In genomic region chr17:40430446-40430845, GRCm38 (mm10) we compare ENCODE assay signal across 16 mouse cellular contexts.
DNase-seq lines count a peak whose midpoint lies in the region; ATAC-seq and TF ChIP-seq lines count a peak whose summit lies in the region.
"Had no signal": no experiment of that assay in that cellular context is flagged by ENCODE, and none has a peak within 500 bp of the region (broad histone marks: within the 10 kb centered on the region; RNA-seq: fewer than 3 reads in every experiment).

No protein-coding gene starts in this region.

- no peak overlapping the region for H3K4me3 ChIP-seq in forebrain, embryonic 12.5 days (replicated peaks)
- H3K4me3 ChIP-seq in forebrain, embryonic 10.5 days = no peak overlapping the region
- H3K4me3 ChIP-seq in layer of hippocampus, adult 2 months = no peak overlapping the region
- no peak overlapping the region for H3K4me3 ChIP-seq in neural tube, embryonic 15.5 days (replicated peaks)
- H3K4me3 ChIP-seq: heart, embryonic 13.5 days; midbrain, embryonic 10.5 days had no signal

- no peaks in the 10 kb centered on the region for H3K9me3 ChIP-seq in forebrain, embryonic 12.5 days
- H3K9me3 ChIP-seq in forebrain, embryonic 10.5 days = no peaks in the 10 kb centered on the region
- H3K9me3 ChIP-seq in neural tube, embryonic 15.5 days (replicated peaks) = no peaks in the 10 kb centered on the region
- H3K9me3 ChIP-seq: heart, embryonic 13.5 days; midbrain, embryonic 10.5 days had no signal

- H3K4me2 ChIP-seq in forebrain, embryonic 12.5 days = no peak overlapping the region
- H3K4me2 ChIP-seq in neural tube, embryonic 15.5 days = no peak overlapping the region
- H3K4me2 ChIP-seq: heart, embryonic 13.5 days had no signal

- DNase-seq in forebrain, embryonic 10.5 days (ENCODE audit: extremely low spot score, low spot score) = no peak
- peak in 1 of 2 experiments; percentile 12 for DNase-seq in layer of hippocampus, adult 2 months (ENCODE audit: low spot score in 2 of 2)
- no peak for DNase-seq in layer of hippocampus, adult 9-10 months (ENCODE audit: low spot score)
- DNase-seq in ES-CJ7 (ENCODE audit: low read depth, low spot score) = peak; percentile 9
- peak; percentile 17 for DNase-seq in embryo, embryonic 10.5 days (ENCODE audit: low spot score)
- DNase-seq in ovary, postnatal 14 days (ENCODE audit: low spot score) = no peak
- DNase-seq: adrenal gland, adult 2 months; cerebellum, adult 11-12 months; gastrocnemius, postnatal 10 days; right cerebral cortex, adult 18-20 months had no signal

- peak; percentile 77 for TF ChIP-seq CTCF in layer of hippocampus, adult 2 months (conservative IDR thresholded peaks at IDR 0.05)

- H3K27ac ChIP-seq in forebrain, embryonic 12.5 days = no peak overlapping the region
- no peak overlapping the region for H3K27ac ChIP-seq in forebrain, embryonic 10.5 days
- H3K27ac ChIP-seq in layer of hippocampus, adult 2 months = no peak overlapping the region
- no peak overlapping the region for H3K27ac ChIP-seq in neural tube, embryonic 15.5 days (replicated peaks)
- H3K27ac ChIP-seq: heart, embryonic 13.5 days; midbrain, embryonic 10.5 days had no signal

- no peaks in the 10 kb centered on the region for H3K36me3 ChIP-seq in forebrain, embryonic 12.5 days (replicated peaks)
- no peaks in the 10 kb centered on the region for H3K36me3 ChIP-seq in forebrain, embryonic 10.5 days (replicated peaks)
- H3K36me3 ChIP-seq in neural tube, embryonic 15.5 days = no peaks in the 10 kb centered on the region
- H3K36me3 ChIP-seq: heart, embryonic 13.5 days; midbrain, embryonic 10.5 days had no signal

- WGBS in forebrain, embryonic 12.5 days = 26% methylated on average over 1 of the region's 1 CpGs
- 46% methylated on average over 1 of the region's 1 CpGs for WGBS in forebrain, embryonic 10.5 days
- WGBS in neural tube, embryonic 15.5 days = 42% methylated on average over 1 of the region's 1 CpGs

- H3K4me1 ChIP-seq in forebrain, embryonic 12.5 days = no peaks in the 10 kb centered on the region
- H3K4me1 ChIP-seq in forebrain, embryonic 10.5 days = no peaks in the 10 kb centered on the region
- H3K4me1 ChIP-seq in neural tube, embryonic 15.5 days = no peaks in the 10 kb centered on the region
- H3K4me1 ChIP-seq: heart, embryonic 13.5 days; midbrain, embryonic 10.5 days had no signal

- no peaks in the 10 kb centered on the region for H3K27me3 ChIP-seq in forebrain, embryonic 12.5 days
- no peaks in the 10 kb centered on the region for H3K27me3 ChIP-seq in forebrain, embryonic 10.5 days (ENCODE audit: poor library complexity, severe bottlenecking)
- H3K27me3 ChIP-seq in neural tube, embryonic 15.5 days (replicated peaks) = no peaks in the 10 kb centered on the region
- H3K27me3 ChIP-seq: heart, embryonic 13.5 days had no signal

- ATAC-seq in forebrain, embryonic 12.5 days (ENCODE audit: low FRiP score) = peak; percentile 46; the same call in 1 of the 2 replicates
- no peak for ATAC-seq in neural tube, embryonic 15.5 days (ENCODE audit: low FRiP score)
- ATAC-seq: inflammation-experienced regulatory T-cells, adult 6 months; lung, postnatal 0 days had no signal

- no peak overlapping the region for H3K9ac ChIP-seq in forebrain, embryonic 12.5 days
- H3K9ac ChIP-seq in neural tube, embryonic 15.5 days (replicated peaks) = no peak overlapping the region
- H3K9ac ChIP-seq: heart, embryonic 13.5 days had no signal

Comparison
In these comparisons a context has a peak if more than half of its experiments do, and no peak if none do; other contexts are left out.
1. DNase-seq: peak in ES-CJ7 (single experiment) and embryo, embryonic 10.5 days (single experiment); none in forebrain, embryonic 10.5 days (single experiment), layer of hippocampus, adult 9-10 months (single experiment) and ovary, postnatal 14 days (single experiment).